Mouse (Mus musculus) lung, embryonic 14.5 days (tissue): ENCODE results near the gene Itpkb. TPM values are rescaled to one million over a fixed set of nuclear protein-coding genes. Genes with fewer than 3 reads are reported as not detected.

Experiments used
- ATAC-seq: fragments of 200-750 bp; cut with Nextera tagmentation; 2 replicates; pipeline ENCODE4 v1.8.0; 2017; ENCODE audit warnings: mild to moderate bottlenecking, moderate TSS enrichment, moderate library complexity; ENCODE audit not compliant: insufficient read depth
- DNase-seq: peaks from one replicate; pipeline ENCODE4 v3.0.0-alpha.2; 2015
- H3K27ac ChIP-seq: fragments of 300-500 bp; sonication (generic); 2 replicates; pipeline ENCODE4 v1.5.1; 2014; ENCODE audit warnings: low read depth, mild to moderate bottlenecking, moderate library complexity
- H3K27me3 ChIP-seq: fragments of 300-500 bp; sonication (generic); 2 replicates; pipeline ENCODE4 v1.6.1; 2014; ENCODE audit warnings: low read length, control low read depth; ENCODE audit not compliant: insufficient read depth
- H3K36me3 ChIP-seq: fragments of 300-500 bp; sonication (generic); 2 replicates; pipeline ENCODE4 v1.6.1; 2014; ENCODE audit warnings: control low read depth; ENCODE audit not compliant: insufficient read depth
- H3K4me1 ChIP-seq: fragments of 300-500 bp; sonication (generic); 2 replicates; pipeline ENCODE4 v1.6.1; 2014; ENCODE audit warnings: antibody characterized with exemption, control low read depth; ENCODE audit not compliant: insufficient read depth
- H3K4me2 ChIP-seq: fragments of 300-500 bp; sonication (generic); 2 replicates; pipeline ENCODE4 v1.6.1; 2014; ENCODE audit warnings: mild to moderate bottlenecking
- H3K4me3 ChIP-seq: fragments of 300-500 bp; sonication (generic); 2 replicates; pipeline ENCODE4 v1.5.1; 2014; ENCODE audit warnings: low read depth, low read length
- H3K9ac ChIP-seq: fragments of 300-500 bp; sonication (generic); 2 replicates; pipeline ENCODE4 v1.6.1; 2014
- H3K9me3 ChIP-seq: fragments of 300-500 bp; sonication (generic); 2 replicates; pipeline ENCODE4 v1.6.1; 2016; ENCODE audit warnings: low read depth, low read length, control low read depth
- CTCF ChIP-seq: IDR thresholded peaks from 2 replicates; pipeline ENCODE4 v1.5.1; 2016; ENCODE audit warnings: antibody characterized with exemption, low read depth
- WGBS: fragments of 180-500 bp; shearing (Covaris S2); extraction: QIAGEN DNeasy Blood & Tissue Kit; methylation state at CpG from one replicate; pipeline ENCODE4 v1.1.7; 2014; 5-methylcytosine and 5-hydroxymethylcytosine counted together
- polyA plus RNA-seq: library from polyadenylated mRNA; unstranded; fragments of >200 nt; fragmentation: Nextera tagmentation; extraction: Ambion mirVana; gene quantifications from 2 replicates; pipeline ENCODE4 v1.2.1, GENCODE M21; 2014

Itpkb gene
- polyA plus RNA-seq, 1 experiment from 2014 or later, result 9.0 TPM

GRCm38 (mm10) chr1:180303600-180303999, 26.7 kb upstream of the Itpkb start:
- Histone ChIP-seq H3K27me3 (no peaks in the 10 kb centered on the region), H3K4me1 (0 out of 2 replicates have a peak, but pooled peaks cover 2% of the 10 kb centered on the region), H3K4me2 (no peak overlapping the region), H3K27ac (no peak overlapping the region), H3K9me3 (no peaks in the 10 kb centered on the region), H3K36me3 (no peaks in the 10 kb centered on the region), H3K4me3 (no peak overlapping the region), H3K9ac (no peak overlapping the region)
- no peak for ATAC-seq
- TF ChIP-seq CTCF, result no peak
- WGBS, result 76% methylated on average over 5 of the region's 5 CpGs
- DNase-seq, result no peak

DNA sequence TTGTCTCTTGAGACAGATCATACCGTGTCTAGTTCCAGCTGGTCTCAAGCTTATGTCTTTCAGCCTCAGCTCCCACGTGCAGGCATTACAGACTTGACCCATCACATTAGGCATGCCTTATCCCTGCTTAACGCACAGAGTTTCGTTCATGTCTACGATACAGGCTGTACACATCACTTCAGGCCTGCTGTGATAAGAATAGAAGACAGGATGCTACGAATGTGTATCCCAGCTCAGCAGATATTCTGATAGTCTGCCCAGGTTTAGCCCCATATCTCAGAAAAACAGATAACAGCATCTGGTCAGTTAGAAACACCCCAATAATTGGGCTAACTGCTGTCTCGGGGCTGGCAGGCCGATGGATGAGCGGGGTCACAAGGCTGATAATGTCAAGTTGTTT, 23.4 kb upstream of the Itpkb start:
- H3K27ac ChIP-seq, result no peak overlapping the region
- H3K4me1 ChIP-seq, result 0 out of 2 replicates have a peak, but pooled peaks cover 2% of the 10 kb centered on the region
- WGBS, result 64% methylated on average over 9 of the region's 9 CpGs
- H3K9me3 ChIP-seq, result no peaks in the 10 kb centered on the region
- ATAC-seq (no peak), DNase-seq (no peak)
- H3K9ac ChIP-seq, result no peak overlapping the region
- no peaks in the 10 kb centered on the region for H3K36me3 ChIP-seq
- H3K4me3 ChIP-seq, result no peak overlapping the region
- no peaks in the 10 kb centered on the region for H3K27me3 ChIP-seq
- no peak for TF ChIP-seq CTCF
- H3K4me2 ChIP-seq, result no peak overlapping the region

DNA sequence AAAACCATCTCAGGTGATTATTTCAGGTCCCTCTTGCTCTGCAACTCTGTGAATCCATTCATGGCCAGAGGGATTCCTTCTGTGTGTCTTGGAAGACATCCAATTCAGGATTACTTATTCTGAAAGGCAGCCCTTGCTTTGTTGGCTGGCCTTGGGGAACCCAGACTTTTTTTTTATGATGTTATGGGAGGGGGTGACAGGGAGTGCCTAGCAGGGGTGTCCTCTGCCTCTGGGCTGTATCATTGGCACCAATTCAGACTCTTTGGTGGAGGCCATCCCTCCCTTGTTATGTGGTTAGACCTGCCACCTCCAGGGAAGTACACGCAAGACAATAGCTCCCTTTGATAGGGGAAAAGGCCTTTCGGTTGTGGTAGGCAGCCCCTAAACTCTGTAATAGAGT, 22.6 kb upstream of the Itpkb start:
- no peak for TF ChIP-seq CTCF
- ATAC-seq (no peak), DNase-seq (peak; percentile 41)
- H3K4me2 ChIP-seq, result no peak overlapping the region
- no peak overlapping the region for H3K4me3 ChIP-seq
- no peak overlapping the region for H3K9ac ChIP-seq
- WGBS, result 68% methylated on average over 2 of the region's 2 CpGs
- no peaks in the 10 kb centered on the region for H3K9me3 ChIP-seq
- no peaks in the 10 kb centered on the region for H3K36me3 ChIP-seq
- H3K27ac ChIP-seq, result no peak overlapping the region
- no peaks in the 10 kb centered on the region for H3K27me3 ChIP-seq
- 0 out of 2 replicates have a peak, but pooled peaks cover 2% of the 10 kb centered on the region for H3K4me1 ChIP-seq

DNA sequence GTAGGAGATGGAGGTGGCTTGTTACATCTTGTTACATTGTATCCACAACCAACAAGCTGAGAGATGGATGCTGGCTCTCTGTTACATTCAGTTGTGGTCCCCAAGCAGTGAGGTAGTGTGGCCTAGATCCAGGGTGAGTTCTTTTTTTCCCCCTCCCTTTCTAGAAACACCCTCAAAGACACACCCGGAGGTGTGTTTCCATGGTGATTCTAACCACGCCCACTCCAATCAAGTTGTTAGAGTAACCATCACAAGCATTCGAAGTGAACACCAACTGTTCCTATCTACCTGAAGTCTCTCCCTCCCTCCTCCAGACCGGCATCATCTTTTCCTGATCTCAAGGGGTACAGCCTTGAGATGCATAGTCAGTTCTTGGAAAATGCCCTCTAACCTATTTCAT, 21.4 kb upstream of the Itpkb start:
- no peak for DNase-seq
- no peak for TF ChIP-seq CTCF
- 0 out of 2 replicates have a peak, but pooled peaks cover 2% of the 10 kb centered on the region for H3K4me1 ChIP-seq
- H3K36me3 ChIP-seq, result no peaks in the 10 kb centered on the region
- no peak overlapping the region for H3K4me2 ChIP-seq
- no peak overlapping the region for H3K9ac ChIP-seq
- ATAC-seq, result no peak
- H3K4me3 ChIP-seq, result no peak overlapping the region
- H3K27me3 ChIP-seq, result no peaks in the 10 kb centered on the region
- H3K27ac ChIP-seq, result no peak overlapping the region
- H3K9me3 ChIP-seq, result no peaks in the 10 kb centered on the region
- 72% methylated on average over 4 of the region's 4 CpGs for WGBS

- DNase-seq (no peak), ATAC-seq (no peak)
- Histone ChIP-seq H3K9ac (no peak overlapping the region), H3K36me3 (no peaks in the 10 kb centered on the region), H3K9me3 (no peaks in the 10 kb centered on the region), H3K4me2 (no peak overlapping the region), H3K27ac (no peak overlapping the region), H3K4me3 (no peak overlapping the region), H3K4me1 (0 out of 2 replicates have a peak, but pooled peaks cover 2% of the 10 kb centered on the region), H3K27me3 (no peaks in the 10 kb centered on the region)
- 72% methylated on average over 6 of the region's 6 CpGs for WGBS
- no peak for TF ChIP-seq CTCF
Measured at GRCm38 (mm10) chr1:180312286-180312685, 18.0 kb upstream of the Itpkb start.

DNA sequence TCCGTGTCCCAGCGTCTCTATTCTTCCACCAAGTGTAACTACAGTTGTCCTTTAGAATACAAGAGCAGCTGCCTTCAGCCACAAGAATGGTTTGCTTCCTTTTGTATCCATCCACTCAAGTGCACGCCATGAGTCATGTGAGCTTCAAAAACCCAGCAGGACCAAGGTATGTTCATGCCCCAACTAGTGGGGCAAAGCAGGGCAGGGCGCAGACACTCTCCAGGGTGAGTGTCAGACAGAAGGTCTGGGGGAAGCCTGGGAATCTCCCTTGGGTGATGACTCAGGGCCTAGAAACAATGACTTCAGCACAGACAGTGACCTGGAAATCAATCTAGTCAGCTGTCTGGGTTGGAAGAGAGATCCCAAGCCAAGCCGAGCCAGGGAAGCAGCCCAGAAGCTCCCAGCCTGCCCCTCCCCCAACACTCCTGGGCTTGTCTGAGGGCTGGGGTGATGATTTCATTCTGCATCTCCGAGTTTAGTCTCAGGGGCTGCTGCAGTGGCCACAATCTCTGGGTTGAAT, 17.4 kb upstream of the Itpkb start:
- Histone ChIP-seq H3K36me3 (no peaks in the 10 kb centered on the region), H3K4me1 (no peaks in the 10 kb centered on the region), H3K4me2 (peak overlapping the region; percentile 59; the same call in 1 of the 2 replicates), H3K27me3 (no peaks in the 10 kb centered on the region), H3K9me3 (no peaks in the 10 kb centered on the region), H3K9ac (no peak overlapping the region), H3K4me3 (no peak overlapping the region), H3K27ac (no peak overlapping the region)
- 44% methylated on average over 6 of the region's 6 CpGs for WGBS
- DNase-seq (peak; percentile 55), ATAC-seq (no peak; the same call in 1 of the 2 replicates)
- TF ChIP-seq CTCF, result no peak

DNA sequence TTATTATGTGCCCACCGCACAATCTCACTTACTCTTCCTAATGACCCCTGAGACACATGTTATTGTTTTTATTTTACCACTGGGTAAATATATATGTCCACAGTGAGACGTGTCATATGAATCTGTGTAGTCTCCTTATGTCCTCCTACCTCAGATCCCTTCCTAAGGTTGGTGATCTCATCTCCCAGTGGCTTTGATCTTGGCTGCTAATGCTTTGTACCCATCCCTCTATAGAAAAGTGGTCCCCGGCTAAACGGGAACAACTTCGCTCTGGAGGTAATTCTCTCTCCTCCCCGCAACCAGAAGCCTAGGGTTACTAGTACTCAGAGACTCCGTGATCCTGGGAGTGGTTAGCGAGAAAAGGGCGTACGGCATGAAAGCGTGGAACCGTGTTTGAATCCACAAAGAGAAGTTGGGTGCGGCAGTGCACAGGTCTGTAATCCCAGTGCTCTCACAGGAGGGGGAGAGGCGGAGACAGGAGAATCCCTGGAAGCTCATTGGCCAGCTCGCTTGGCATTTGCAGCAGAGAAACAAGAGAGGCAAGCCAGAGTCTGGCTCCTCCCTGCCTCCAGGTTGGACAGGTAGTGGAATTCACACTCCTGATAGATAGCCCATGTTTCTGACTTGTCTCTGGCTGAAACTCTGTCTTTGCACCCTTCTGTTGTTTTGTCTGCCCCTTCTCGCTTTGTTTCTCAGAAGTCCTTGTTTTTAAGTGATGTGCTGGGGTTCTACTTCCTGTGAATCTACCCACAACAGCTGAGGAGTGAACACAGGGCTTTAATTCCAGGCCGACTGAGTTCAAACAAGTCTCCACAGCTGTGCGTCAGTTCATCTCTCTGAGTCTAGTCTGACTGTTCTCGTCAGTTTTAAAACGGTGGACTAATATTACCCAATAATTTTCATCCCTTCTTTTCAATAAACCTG, 16.5 kb upstream of the Itpkb start:
- ATAC-seq (peak; percentile 80; the same call in 1 of the 2 replicates), DNase-seq (peak; percentile 70)
- H3K27ac ChIP-seq, result no peak overlapping the region
- H3K4me3 ChIP-seq, result peak overlapping the region; percentile 14; the same call in 1 of the 2 replicates
- no peaks in the 10 kb centered on the region for H3K9me3 ChIP-seq
- no peak for TF ChIP-seq CTCF
- H3K36me3 ChIP-seq, result no peaks in the 10 kb centered on the region
- H3K4me1 ChIP-seq, result no peaks in the 10 kb centered on the region
- H3K4me2 ChIP-seq, result peak overlapping the region; percentile 59
- 9% methylated on average over 20 of the region's 20 CpGs for WGBS
- H3K9ac ChIP-seq, result no peak overlapping the region
- H3K27me3 ChIP-seq, result no peaks in the 10 kb centered on the region
